Mouse (Mus musculus): Measurements from ENCODE around the gene Cecr2. TPM values are rescaled to one million over a fixed set of nuclear protein-coding genes. Genes with fewer than 3 reads are reported as not detected.

The Cecr2 gene
- total RNA-seq, 2 experiments from 2014 or later, result 11.8 to 20.7 TPM

DNA sequence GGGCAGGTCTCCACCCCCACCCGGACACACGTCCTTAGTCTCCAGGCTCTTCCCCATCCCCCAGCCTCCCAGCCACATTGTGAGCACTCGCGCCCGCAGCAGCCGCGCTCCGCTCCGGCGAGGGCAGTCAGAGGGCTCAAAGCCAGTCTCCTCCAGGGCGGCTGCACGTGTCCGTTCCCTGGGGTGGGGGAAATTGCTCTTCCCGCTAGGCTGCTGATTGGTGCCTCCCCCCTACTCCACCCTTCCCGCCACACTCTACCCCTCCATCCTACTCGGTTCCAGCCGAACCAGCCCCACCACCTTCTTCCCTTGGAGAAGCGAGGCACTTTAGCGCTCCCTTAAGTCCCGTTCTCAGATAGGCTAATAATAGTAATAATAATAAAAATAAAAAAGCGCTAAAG lies 754 bp upstream of the Cecr2 start:
- ATAC-seq (replicated peaks; ENCODE audit: low FRiP score, low TSS enrichment, poor library complexity, severe bottlenecking), result peak; percentile 66

DNA sequence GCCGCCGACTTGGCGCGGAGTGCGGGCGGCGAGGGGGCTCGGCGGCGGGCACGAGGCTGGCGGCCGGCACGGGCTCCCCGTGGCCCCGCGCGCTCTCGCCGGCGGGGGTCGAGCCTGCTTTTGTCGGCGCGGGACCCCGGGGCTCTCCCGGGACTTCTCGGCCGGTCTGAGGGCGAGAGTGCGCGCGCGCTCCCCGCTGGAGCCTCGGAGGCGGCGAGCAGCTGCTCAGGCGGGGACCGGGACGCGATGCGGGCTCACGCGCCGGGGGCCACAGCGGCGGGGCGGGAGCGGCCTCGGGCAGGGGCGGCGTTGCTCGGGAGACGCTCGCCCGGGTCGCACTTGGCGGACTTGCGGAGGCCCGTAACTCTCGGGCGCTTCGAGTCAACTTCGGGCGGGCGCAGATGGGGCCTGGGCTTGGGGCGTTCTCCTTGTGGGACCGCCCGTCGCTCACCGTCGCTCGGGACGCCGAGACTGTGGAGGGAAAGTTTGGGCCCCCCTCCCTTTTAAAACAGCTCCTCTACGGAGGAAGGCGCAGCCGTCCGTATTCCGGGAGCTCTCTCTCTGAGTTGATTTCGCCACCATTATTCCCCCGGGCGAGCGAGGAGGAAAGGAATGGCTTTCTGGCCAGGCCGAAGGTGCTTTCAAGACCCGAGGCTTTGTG lies 722 bp downstream of the Cecr2 start:
- no peak for ATAC-seq (replicated peaks; ENCODE audit: low FRiP score, low TSS enrichment, poor library complexity, severe bottlenecking)

DNA sequence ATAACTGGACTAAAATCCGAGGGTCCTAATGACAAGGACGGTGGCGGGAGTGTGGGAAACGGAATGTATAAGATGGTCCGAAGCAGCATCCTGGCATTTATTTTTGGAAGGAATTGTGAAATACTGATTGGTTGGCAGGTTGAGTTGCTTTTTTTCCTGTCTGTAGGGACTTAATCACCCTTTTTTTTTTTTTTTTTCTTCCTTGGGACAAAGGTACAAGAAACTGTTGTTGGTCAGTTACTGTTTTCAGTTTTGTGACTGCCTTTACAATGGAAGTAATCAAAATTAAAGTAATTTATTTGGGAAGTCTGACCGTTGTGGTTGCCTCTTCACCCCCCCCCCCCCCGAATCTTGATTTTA lies 1.2 kb downstream of the Cecr2 start:
- ATAC-seq (replicated peaks; ENCODE audit: low FRiP score, low TSS enrichment, poor library complexity, severe bottlenecking), result no peak

DNA sequence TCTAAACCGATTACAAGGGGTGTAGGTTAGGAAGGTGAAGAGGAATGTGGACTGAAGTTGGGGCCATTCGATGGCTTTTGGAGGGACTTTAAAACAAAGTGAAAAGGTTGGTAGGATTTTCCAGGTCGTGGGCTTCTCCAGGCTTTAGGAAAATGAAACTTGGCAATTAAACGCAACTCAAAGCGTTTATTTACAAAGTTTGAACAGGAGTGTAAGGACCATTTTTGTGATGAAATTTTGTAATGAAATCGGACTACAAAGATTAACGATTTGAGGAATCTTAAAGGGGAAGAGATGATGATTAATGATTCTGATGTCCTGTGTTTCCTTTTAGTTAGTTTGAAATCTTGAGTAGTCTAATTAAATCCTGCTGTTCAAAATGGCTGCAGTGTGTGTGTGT lies 1.7 kb downstream of the Cecr2 start:
- ATAC-seq (replicated peaks; ENCODE audit: low FRiP score, low TSS enrichment, poor library complexity, severe bottlenecking), result no peak

DNA sequence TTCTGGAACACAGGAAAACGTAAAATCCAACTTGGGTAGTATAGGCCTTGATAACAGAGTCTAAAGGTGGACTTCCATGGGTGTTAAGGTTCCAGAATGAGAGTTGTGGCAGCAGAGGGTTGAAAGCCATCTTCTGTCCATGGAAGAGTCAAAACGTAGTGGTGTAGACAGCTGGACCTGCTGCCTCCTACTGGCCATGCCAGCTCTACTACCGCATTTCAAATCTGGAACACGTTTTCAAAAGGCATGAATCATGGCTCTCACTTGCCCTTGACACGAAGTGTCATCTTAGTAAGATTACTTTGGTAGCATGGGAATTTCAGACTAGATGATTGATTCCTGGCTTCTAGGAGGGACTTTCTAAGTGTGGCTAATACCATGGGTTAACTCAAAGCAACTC lies 8.0 kb downstream of the Cecr2 start:
- ATAC-seq (replicated peaks; ENCODE audit: low FRiP score, low TSS enrichment, poor library complexity, severe bottlenecking), result peak; percentile 61; the same call in 1 of the 2 replicates

DNA sequence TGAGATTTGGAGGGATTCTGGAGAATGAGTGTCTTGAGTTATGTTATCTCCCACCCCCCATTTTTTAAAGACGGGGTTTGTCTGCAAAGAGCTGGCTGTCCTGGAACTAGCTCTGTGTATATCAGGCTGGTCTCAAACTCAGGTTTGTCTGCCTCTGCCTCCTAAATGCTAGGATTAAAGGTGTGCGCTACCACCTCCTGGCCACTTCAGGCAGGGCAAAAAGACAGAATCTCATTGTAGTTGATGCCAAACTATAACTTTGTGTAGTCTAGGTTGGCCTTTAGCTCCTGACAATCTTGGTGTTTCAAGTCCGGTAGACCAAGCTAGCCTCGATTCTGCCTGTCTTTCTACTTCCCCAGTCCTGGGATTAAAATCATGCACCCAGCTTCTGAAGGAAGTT lies 8.7 kb downstream of the Cecr2 start:
- ATAC-seq (replicated peaks; ENCODE audit: low FRiP score, low TSS enrichment, poor library complexity, severe bottlenecking), result 0 out of 2 replicates have a peak, but pooled peaks have one; percentile 57

DNA sequence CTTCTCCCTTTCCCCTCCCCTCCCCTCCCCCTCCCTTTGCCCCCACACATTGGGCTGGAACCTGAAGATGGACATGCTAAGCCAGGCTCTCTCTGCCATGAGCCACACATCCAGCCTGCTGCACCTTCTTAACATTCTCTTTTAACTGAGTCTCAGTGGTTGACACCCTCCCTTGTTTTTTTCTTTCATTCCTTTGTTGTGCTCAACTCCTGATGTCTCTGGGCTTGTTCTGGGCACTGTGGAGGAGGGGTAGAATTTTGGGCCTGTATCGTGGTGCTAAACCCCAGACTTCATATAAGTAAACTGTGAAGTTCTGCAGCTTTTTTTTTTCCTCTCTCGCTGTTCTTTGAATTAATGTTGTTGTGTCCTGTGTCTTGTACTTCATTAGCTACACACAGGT lies 9.8 kb downstream of the Cecr2 start:
- no peak for ATAC-seq (replicated peaks; ENCODE audit: low FRiP score, low TSS enrichment, poor library complexity, severe bottlenecking)

DNA sequence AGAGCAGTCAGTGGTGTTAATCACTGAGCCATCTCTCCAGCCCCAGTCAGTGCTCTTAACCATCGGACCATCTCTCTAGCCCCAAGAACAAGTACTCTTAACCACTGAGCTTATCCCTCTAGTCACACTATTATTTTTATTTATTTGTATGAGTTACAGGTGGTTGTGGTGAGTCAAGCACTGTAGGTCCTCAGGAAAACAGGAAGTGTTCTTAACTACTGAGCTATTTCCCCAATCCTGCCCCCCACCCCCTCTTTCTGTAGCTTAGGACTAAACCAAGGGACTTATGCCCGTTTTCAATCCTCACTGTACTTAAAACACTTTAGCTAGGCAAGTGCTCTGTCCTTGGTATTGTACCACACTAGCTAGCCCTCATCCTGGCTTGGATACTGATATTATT lies 17.2 kb downstream of the Cecr2 start:
- ATAC-seq (replicated peaks; ENCODE audit: low FRiP score, low TSS enrichment, poor library complexity, severe bottlenecking), result no peak

DNA sequence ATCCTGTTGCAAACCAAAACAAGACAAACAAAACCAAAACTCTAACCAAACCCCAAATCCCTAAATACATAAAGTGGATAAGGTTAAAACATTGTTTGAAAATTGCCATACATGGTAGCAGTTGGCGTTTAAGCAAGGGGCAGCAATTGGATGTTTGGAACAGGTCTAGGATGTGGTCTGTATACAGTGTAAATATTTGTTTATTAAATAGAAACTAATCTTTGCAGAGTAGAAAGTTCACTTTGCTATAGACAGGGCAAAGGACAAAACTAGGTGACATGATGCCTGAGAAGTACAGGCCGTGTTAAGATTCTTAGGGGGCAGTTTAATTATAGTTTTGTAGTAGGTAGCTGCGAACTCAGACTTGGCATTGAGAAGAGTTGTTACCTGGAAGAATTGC lies 18.6 kb downstream of the Cecr2 start:
- ATAC-seq (replicated peaks; ENCODE audit: low FRiP score, low TSS enrichment, poor library complexity, severe bottlenecking), result no peak

DNA sequence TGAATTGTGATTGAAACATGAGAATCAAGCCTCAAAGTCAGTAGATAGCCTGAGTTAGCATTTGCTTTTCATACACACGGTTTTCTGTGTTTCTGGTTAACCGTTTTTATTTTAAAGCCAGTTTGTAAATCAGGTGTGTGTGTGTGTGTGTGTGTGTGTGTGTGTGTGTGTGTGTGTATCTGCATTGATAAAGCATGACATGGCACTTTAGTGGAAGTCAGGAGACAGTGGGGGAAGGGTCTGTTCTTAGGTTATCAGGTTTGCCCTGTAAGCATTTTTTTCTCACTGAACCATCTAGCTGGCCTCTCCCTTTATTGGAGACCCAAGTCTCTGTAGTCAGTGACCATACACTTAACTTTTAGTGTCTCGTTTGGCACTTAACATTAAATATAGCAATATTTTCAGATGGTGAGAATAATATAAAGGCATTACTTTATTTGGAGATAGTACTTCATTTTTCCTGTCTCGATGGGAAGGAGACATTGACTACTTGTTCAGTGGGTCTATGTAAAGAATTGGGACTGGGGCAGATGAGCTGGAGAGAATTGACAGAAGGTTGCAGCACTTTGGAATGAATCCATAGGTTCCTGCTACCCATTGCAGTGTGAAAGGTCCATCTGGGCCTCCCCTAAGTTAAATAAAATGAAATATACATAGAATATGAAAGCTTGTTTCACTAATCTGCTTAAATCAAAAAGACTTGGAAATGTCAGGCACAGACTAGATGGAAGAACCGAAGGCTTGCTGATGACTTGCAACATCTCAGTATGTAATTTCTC lies 20.9 kb downstream of the Cecr2 start:
- no peak for ATAC-seq (replicated peaks; ENCODE audit: low FRiP score, low TSS enrichment, poor library complexity, severe bottlenecking)

DNA sequence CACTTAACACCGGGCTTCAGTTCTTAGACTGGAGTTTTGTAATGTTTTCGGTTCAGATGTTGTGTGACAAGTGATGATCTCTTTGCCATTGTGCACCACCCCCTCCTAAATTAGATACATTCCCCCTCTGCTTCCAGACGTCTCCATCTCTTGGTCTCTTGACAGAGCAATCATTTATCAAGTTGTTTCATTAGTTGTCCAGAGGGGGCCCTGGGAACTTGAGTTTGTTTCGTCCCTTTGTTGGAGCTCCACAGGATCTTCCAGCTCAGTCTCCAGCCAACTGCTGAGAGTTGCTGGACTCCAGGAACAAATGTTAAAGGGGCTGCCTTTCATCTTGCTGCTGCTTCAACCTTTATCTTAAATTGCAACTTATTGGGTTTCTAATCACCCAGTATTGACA lies 34.1 kb downstream of the Cecr2 start:
- no peak for ATAC-seq (replicated peaks; ENCODE audit: low FRiP score, low TSS enrichment, poor library complexity, severe bottlenecking)

DNA sequence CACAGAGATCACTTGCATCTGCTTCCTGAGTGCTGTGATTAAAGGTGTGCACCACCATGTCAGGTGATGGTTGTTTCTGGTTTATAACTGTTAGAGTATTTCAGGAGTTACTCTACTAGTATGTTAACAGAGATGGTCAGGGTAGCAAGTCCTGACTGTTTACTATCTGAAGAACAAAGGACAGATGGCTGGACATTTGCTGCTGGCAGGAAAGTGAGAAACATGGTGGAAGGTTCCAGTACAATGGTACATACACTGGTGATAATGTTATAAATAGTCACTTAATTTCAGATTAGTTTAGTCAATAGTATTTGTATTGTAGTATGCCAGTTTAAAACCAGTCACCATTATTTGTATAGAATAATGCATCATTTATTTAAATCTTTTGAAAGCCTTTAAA lies 38.2 kb downstream of the Cecr2 start:
- ATAC-seq (replicated peaks; ENCODE audit: low FRiP score, low TSS enrichment, poor library complexity, severe bottlenecking), result no peak

DNA sequence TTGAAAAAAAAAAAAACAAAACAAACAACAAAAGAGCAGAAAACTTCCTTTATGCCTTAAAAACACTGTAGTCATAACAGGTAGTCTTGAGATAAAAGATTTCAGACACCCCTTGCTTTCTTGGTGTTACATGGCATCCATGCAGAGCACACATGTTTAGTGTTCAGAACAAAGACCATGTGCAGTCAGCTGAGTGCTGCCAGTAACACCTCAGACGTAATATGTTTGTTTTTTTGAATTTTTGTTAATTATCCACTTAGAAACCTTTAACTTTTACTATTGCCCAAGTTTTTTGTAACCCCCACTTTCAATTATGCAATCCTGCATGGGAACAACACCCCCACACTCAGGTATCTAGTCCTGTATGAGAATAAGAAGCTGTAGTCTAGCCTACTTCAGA lies 42.6 kb downstream of the Cecr2 start:
- no peak for ATAC-seq (replicated peaks; ENCODE audit: low FRiP score, low TSS enrichment, poor library complexity, severe bottlenecking)

DNA sequence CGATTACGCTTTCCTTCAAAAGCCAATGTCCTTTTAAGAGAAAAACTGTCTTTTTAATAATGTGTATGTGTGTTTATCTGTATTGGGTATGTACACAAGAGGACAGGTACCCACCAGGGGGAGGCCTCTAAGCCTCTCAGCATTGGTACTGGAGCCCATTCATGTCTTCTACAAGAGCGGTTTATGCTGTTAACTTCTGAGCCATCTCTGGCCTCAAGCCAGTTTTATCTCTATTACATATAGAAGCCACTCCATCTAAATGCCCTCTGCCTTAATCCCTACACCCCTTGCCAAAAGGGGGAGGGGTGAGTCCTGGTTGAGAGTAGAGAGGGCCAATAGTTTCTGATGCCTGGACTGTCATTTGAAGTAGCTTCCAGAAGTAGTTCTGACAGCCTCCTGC lies 48.6 kb downstream of the Cecr2 start:
- ATAC-seq (replicated peaks; ENCODE audit: low FRiP score, low TSS enrichment, poor library complexity, severe bottlenecking), result no peak

DNA sequence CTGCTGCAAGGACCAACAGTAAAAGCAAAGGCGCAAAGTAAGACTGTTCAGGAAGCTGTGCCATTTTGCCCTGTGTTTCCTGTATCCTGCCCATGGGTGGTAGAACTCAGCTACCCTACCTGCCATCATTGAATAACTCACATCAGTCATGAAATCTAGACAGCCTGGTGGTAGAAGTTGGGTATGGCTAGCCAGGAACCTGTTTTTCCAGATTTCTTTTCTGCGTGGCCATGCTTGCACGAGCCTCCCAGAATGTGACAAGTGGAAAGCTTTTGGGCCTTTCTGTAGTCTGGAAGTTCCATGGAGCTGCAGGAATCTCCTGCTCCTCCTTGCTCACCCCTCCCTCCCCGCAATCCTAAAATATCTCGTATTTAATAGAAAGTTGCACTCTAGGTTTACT lies 49.1 kb downstream of the Cecr2 start:
- ATAC-seq (replicated peaks; ENCODE audit: low FRiP score, low TSS enrichment, poor library complexity, severe bottlenecking), result peak; percentile 50; the same call in 1 of the 2 replicates

DNA sequence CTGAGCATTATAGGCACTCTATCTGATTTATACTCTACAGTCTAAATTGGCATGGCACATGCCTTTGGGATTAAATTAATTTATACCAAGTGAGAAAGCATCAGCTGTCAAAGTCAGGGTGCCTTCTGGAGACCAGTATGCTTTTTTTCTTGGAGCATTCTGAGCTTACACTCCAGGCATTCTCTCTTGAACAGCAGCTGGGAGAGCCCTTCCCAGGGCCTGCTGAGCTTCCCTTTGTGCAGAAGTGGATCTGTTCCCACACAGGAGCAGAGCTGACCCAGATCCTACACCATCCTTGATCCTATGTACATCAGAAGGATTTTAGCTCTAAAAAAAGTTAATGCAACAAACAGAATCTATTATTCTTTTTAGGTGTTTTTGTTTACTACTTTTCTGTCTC lies 49.7 kb downstream of the Cecr2 start:
- ATAC-seq (replicated peaks; ENCODE audit: low FRiP score, low TSS enrichment, poor library complexity, severe bottlenecking), result no peak

DNA sequence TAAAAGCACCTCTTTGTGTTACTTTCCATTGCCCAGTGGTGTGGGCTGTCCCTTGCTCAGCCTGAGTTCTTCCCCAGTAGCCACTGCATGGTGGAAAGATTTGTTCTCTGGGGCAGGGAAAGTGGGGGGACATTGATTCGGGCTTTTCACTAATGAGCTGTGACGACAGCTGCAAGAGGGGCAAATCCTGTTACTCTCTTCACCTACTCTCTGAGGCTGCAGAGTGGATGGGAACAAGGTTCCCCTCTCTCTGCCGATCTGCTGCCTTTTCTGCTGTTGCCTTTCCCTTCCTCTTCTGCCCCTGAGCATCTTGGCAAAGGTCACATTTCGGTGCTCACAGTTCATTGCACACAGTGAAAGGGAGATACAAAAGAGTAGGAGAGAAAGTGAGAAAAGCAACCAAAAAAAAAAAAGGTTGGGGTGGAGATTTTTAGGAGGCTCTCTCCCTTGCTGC lies 50.4 kb downstream of the Cecr2 start:
- no peak for ATAC-seq (replicated peaks; ENCODE audit: low FRiP score, low TSS enrichment, poor library complexity, severe bottlenecking)

DNA sequence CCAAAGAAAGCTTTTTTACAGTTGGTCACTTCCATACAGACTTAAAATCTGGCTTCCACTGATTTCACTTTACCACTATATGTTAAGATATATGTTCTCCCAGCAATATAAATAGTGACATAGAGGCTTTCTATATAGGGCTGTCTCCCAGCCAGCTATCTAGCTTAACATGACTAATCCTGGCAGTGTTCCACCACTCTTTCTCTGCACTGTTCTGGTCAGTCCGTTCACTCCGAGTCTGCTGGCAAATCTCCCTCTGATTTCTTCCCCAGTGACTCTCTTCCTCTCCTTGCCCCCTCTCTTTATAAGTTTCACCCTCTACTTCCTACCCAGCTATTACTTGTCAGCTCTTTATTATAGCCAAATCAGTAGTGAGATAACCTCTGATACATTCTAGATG lies 59.8 kb downstream of the Cecr2 start:
- ATAC-seq (replicated peaks; ENCODE audit: low FRiP score, low TSS enrichment, poor library complexity, severe bottlenecking), result no peak

DNA sequence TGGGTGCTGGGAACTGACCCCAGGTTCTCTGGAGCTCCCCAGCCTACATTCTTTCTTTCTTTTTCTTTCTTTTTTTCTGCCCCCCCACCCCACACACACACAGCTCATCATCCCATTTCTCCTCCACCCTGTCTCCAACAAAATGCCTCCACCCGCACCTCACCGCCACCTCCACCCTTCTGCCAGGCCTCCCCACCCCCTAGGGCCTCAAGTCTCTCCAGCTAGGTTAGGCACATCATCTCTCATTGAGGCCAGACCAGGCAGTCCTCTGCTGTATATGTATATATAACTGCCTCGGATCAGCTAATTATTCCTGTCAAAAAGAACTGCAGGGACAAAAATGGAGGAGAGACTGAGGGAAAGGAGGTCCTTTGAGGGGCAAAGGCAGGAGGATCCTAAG lies 69.8 kb downstream of the Cecr2 start:
- ATAC-seq (replicated peaks; ENCODE audit: low FRiP score, low TSS enrichment, poor library complexity, severe bottlenecking), result no peak

DNA sequence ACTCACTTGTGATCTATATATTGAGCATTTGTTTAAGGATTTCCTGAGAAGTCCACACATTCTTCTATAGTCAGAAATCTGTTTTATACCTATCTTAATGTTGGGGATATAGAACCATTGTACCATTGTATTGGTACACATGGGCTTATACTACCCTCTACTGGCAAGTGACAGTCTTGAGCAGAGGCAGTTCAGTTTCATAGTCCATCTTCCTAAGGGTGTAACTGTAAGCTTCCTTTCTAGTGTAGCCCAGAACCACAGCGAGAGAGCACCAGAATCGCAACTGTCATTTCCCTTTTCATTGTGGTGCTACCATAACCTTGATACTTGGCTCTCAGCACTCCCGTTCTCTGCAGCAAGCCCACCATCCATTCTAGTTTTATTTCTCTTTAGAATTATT lies 70.4 kb downstream of the Cecr2 start:
- ATAC-seq (replicated peaks; ENCODE audit: low FRiP score, low TSS enrichment, poor library complexity, severe bottlenecking), result peak; percentile 91

DNA sequence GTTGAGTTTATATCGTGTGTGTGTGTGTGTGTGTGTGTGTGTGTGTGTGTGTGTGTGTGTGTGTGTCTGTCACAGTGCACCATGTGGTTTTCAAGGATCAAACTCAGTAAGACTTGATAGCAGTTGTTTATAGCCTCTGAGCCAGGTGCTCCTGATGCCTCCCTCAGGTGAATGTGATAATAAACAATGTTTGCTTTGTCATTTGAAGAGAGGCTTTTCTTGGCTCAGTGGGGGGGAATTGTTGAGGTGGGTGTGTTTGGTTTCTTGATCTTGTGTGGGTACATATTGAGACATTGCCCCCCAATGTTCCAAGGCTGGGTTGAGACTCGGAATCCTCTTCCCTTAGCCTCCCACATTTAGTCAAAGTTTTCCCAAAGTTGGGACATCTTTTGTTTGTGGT lies 77.0 kb downstream of the Cecr2 start:
- no peak for ATAC-seq (replicated peaks; ENCODE audit: low FRiP score, low TSS enrichment, poor library complexity, severe bottlenecking)
